Mouse (Mus musculus): ENCODE data around the gene Akip1.

Akip1 gene

DNA sequence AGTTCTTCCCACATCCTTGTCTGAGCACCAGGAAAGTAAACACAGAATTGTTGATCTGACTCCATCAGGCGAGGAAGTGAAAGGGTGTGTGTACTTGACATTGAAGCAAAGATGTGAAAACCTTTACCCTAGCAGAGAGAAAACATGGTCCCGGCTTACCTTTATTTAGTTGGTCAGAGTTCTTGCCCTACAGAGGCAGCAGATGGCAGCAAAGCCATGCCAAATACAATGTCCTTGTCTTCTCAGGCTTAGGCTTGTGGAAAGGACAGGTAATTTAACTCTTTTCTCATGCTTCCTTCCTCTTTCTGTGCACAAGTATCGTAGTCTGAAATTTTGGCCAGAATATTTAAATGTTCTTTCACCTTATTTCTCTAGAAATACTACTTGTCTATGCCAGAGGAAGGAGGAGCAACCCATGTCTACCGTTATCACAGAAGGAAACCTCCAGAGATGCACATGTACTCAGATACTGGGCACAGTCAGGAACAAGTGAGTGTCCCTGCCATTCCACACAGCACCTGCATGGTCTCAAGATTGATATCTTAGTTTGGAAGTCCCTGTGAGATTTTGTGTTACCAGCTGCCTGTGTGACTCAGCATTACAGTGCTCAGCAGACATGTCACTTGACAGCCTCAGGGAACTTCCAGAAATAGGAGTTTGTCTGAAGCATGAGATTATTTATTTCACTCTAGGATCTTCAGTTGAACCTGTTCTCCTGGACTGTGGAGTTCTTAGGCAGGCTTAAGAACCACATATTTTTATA is 3.7 kb downstream of the Akip1 start:
- DNase-seq (ENCODE audit: low spot score) = peak; percentile 79

DNA sequence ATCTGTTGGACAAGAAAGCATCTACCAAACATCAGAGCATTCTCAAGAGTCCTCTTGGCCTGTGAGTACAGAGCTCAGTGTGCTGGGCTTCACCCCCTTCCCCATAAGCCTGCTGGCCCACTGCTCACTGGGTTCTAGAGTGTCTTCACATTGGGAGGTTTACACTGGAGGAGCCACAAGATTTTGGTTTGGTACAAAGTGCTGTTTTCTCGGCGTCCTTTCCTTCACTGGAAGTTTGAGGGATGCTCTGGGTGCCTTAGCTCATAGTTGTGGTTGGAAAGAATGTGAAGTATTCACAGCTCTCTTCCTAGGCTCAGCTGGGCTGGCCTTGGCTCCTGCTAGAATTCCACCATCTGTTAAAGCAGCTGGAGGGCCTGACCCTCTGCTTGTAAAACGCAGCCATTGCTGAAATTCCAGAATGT is 5.5 kb downstream of the Akip1 start:
- DNase-seq (ENCODE audit: low spot score) = peak; percentile 83

DNA sequence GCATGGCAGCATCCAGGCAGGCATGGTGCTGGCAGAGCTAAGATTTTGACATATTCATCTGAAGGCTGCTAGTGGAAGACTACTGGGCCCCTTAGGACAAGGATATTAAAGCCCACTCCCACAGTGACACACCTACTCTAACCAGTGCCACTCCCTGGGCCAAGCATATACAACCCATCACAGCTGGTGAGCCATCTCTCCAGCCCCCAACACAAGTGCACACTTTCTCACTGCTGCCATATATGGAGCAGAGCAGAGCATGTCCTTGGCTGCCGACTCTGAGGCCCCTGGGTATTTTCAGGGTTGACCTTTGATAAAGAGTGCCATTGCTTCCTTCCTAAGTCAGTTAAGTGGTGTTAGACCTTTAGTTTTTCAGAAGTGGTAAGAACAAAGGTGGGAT is 6.6 kb downstream of the Akip1 start:
- DNase-seq (ENCODE audit: low spot score) = no peak

GRCm38 (mm10) chr7:109712198-109712597 is 8.7 kb downstream of the Akip1 start:
- DNase-seq (ENCODE audit: low spot score) = no peak

DNA sequence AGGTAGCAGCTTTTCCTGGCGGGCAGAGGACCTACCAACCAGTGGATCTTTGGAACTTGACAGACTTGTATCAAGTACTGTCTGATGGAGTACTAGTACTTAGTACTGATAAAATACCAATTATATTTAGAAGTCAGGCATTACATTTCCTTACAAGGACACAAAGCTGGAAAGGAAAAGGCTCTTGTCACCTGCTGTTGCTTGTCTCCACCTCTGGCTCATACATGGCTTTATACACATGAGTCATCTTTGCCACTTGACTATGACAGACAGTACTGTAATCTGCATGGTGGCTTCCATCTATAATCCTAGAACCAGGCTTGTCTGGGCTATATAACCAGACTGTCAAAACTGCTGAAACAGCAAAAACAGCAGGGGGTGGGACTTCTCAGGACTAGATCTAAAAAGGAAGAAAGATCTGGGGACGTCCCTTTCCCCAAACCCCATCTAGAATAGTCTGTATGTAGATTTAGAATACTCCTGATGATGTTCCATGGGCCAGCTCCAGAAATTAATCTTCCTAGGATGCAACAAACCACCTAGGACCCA is 10.0 kb downstream of the Akip1 start:
- no peak for DNase-seq (ENCODE audit: low spot score)

DNA sequence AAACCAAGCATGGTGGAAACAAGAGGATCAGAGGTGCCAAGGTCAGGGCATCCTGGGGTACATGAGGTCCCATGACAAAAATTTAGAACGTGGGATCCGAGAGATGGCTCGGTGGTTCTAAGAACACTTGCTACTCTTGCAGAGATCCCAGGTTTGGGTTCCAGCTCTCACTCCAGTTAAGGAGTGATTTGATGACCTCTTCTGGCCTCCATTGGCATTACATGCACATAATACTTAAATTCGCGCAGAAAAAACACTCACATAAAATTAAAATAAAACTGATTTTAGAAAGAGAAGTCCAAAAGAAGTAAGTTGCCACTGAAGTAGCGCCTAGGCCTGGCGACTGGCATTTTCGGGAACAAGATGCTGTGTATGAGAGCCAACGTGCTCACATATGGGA is 15.8 kb downstream of the Akip1 start:
- DNase-seq (ENCODE audit: low spot score) = peak; percentile 44

DNA sequence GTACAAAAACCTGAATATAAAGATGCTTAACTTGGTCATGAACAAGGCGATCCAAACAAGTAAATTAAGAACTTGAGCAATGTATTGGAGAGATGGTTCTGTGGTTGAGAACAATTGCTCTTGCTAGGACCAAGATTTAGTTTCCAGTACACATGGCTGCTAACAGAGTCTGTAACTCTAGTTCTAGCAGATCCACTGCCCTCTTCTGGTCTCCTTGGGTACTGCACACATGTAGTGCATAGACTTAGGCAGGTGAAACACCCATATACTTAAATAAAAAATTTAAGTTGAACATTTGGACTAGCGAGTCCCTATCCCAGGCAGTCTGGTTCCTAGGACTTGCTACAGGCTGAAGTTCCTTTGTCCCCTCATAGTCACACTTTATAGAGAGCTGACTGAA is 19.1 kb downstream of the Akip1 start:
- no peak for DNase-seq (ENCODE audit: low spot score)

GRCm38 (mm10) chr7:109723114-109723513 is 19.6 kb downstream of the Akip1 start:
- no peak for DNase-seq (ENCODE audit: low spot score)

DNA sequence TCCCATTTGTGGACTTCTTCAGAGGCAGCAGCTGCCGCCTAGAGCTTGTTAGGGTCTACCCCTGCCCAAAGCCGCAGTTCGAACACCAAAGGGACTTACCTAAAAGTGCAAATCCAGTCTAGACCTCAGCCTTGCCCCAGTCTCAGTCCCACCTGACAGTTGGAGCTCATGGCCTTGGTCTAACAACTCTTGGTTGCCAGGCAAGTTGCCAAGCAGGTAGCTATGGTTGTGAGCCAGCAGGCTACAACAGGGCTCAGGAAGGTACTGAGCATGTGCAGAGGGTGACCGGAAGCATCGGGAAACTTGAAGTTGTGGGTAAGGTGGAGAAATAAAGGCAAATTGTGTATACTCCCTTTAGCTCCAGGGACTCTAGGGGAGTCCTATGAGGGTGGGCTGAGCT is 20.2 kb downstream of the Akip1 start, which contains the start of gene BC051019:
Gene BC051019 (minus strand): TSS at position 154 of the 400 bp plus-strand sequence.
- DNase-seq (ENCODE audit: low spot score) = no peak

DNA sequence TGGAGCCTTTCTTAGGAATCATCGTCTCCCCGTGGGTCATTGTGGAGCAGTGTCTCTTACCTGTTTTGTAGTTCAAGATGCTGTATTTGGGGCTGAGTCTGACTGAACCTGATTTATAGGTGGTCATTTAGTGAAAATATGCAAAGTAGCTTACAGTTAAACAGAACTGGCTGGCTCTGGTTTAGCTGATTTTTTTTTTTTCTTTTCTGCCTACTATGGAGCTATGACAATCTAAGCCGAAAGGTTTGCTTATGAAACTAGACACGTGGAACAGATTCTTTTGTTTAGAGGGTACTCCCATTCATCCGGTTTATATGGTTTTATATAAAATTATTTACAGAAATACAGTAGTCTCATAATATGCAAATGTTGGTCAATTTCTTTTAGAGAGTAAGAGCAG is 28.1 kb downstream of the Akip1 start, which contains the start of gene Ascl3:
Gene Ascl3 (minus strand): TSS at position 101 of the 400 bp plus-strand sequence.
- DNase-seq (ENCODE audit: low spot score) = no peak

- DNase-seq (ENCODE audit: low spot score) = no peak
These were observed 31.3 kb downstream of the Akip1 start for GRCm38 (mm10) chr7:109734806-109735205.

DNA sequence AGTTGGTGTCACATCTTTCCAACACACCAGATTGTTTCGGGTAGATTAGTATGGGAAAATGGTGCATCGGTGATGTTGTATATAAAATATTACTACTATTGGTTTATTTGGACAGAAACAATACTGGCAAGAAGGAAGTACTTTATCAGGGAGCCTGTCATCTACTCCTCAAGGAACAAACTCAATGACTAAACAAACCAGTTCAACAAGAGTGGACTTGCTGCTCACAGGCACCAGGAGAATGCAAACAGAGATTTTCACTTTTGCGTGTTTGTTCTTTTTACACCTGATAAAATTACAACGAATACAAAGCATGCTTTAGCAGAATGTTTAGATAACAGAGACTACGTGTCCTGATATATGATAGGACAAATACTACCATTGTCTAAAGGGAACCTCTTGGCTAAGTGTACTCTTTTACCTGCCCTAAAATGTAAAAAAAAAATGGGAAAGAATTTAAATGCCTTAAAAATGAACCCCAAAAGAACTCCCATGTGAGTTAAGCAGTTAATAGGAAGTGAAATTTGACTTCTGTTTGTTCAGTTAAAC is 36.4 kb downstream of the Akip1 start:
- peak; percentile 57 for DNase-seq (ENCODE audit: low spot score)

- DNase-seq (ENCODE audit: low spot score) = no peak
These were observed 37.6 kb downstream of the Akip1 start for GRCm38 (mm10) chr7:109741060-109741459.

GRCm38 (mm10) chr7:109741703-109742102 is 38.2 kb downstream of the Akip1 start:
- no peak for DNase-seq (ENCODE audit: low spot score)

DNA sequence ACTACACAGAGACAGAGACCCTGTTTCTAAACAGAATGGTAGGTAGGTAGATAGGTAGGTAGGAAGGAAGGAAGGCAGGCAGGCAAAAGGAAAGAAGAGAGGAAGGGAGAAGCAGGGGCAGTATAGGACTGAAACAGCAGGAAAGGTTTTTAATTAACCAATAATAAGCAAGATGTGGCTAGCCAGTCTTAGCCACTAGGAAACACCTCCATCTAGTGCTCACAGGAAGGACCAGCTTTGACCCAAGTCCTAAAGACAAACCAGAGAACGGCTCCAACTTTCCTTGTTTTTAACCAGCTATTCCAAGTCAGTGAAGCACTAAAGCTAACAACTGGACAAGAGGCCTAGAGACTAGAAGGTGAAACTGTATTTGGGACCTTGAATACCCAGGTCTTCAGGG is 44.3 kb downstream of the Akip1 start:
- no peak for DNase-seq (ENCODE audit: low spot score)

DNA sequence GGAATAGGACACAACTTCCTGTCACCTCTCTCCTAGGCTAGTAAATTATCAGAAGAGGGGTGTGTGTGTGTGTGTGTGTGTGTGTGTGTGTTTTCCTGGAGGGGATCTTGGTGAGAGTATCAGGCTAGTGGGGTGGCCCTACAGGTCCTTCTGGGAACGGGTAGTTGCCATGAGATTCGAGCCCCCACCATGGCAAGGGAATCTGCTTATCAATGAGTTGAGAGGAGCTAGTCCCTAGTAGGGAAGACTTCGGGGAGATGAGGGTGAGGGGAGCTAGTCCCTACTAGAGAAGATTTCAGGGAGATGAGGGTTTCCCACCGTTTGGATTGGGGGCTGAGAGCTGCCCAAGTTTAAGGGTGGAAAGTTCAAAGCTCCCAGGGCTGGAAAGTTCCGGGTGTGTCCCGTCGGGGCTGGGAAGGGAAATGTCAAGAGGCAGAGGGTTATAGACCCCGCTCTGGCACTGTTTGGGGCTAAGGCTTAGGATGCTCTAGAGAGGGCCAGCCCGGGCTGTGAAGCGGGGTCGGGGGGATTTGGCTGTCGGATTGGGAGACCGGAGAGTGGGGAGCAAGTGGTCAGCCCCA is 48.0 kb downstream of the Akip1 start:
- DNase-seq (ENCODE audit: low spot score) = no peak

- peak; percentile 79 for DNase-seq (ENCODE audit: low spot score)
These were observed 48.8 kb downstream of the Akip1 start, which contains the start of gene Tmem9b for GRCm38 (mm10) chr7:109752008-109752925. TSS of gene Tmem9b (minus strand) at chr7:109752875.

DNA sequence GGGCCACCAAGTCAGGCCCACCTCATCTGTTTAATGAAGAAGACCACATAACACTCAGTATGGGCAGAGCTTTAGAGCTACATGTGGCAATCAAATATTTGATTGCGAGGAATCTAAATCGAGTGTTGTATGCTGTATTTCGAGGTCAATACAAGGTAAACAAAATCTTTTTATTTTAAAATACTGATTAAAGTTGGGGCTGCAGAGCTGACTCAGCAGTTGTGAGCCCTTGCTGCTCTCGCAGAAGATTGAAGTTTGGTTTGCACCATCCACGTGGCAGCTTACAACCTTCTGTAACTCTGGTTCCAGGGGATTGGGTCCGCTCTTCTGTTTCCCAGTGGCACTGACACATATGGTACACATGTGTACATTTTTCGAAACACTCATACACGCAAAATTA is 50.5 kb downstream of the Akip1 start:
- DNase-seq (ENCODE audit: low spot score) = no peak

- no peak for DNase-seq (ENCODE audit: low spot score)
These were observed 52.8 kb downstream of the Akip1 start for GRCm38 (mm10) chr7:109756291-109756690.
